Mouse (Mus musculus): ENCODE measurements at regions not wholly inside any gene's neighbourhood (a gene's known extent, or its start where the extent isn't known, plus 50 kb on each side); places are given as distances from the start of the nearest gene placed in this dataset.

DNA sequence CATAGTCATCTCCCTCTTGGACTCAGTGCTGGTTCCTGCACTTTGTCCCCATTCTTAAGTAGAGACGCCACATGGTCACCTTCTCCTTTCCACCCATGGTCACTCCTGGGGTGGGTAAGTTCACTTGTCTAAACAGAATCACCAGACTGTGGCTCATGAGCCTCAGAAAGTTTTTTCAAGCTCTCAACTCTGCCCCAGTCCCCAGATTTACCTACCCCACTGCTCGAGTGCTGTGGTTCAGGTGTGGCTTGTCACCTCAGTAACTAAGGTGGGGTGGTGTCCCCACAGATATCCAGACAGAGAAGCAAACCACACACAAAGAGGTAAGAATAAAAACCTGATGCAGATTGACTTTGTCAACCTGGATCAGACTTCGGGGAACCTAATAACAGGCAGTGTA, 87.6 kb downstream of the Rpl10-ps3 start:
- Histone ChIP-seq H3K4me2 (no peak overlapping the region), H3K36me3 (no peaks in the 10 kb centered on the region), H3K9ac (no peak overlapping the region), H3K27me3 (no peaks in the 10 kb centered on the region), H3K4me1 (no peaks in the 10 kb centered on the region), H3K9me3 (no peaks in the 10 kb centered on the region), H3K4me3 (no peak overlapping the region), H3K27ac (no peak overlapping the region)
- 69% methylated on average over 3 of the region's 3 CpGs for WGBS
- ATAC-seq (ENCODE audit: insufficient number of reproducible peaks, insufficient read depth, low FRiP score, low TSS enrichment, low read depth) = no peak

DNA sequence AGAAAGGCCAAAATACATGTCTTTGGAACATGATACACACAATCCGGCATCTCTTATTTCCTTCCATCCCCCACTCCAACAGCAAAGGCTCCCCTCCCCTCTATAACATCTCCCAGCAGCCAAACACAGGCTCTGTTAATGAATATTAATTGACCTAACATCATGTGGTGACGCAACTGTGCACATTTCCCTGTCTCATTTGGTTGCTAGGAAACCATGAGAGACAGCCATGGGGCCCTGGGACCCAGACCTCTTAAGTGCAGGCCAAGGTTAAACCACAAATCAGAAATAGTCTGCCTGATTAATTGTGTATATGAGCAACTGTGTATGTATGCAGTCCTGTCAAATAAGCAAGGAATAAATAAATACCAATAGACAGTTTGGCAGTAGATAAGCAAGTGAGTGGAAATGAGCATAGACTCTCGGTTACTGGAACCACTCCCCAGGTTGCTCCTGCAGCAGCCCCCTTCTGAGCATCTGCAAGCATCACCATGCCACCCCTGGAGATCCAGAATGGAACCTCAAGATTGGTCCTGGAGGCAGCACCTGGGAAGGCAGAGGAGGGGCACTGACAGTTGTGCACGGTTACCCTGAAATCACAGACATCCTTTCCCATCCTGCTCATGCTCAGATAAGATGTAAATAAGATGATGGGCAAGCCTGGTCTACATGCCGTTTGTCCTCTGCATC, 99.6 kb downstream of the Rpl10-ps3 start:
- H3K4me3 ChIP-seq = no peak overlapping the region
- no peak for ATAC-seq (ENCODE audit: insufficient number of reproducible peaks, insufficient read depth, low FRiP score, low TSS enrichment, low read depth)
- H3K27ac ChIP-seq = no peak overlapping the region
- peaks cover 5% of the 10 kb centered on the region; the same call in 1 of the 2 replicates for H3K4me1 ChIP-seq
- no peak overlapping the region for H3K4me2 ChIP-seq
- H3K27me3 ChIP-seq = peaks cover 4% of the 10 kb centered on the region; the same call in 1 of the 2 replicates
- no peaks in the 10 kb centered on the region for H3K36me3 ChIP-seq
- WGBS = 49% methylated on average over 5 of the region's 5 CpGs
- no peaks in the 10 kb centered on the region for H3K9me3 ChIP-seq
- no peak overlapping the region for H3K9ac ChIP-seq

DNA sequence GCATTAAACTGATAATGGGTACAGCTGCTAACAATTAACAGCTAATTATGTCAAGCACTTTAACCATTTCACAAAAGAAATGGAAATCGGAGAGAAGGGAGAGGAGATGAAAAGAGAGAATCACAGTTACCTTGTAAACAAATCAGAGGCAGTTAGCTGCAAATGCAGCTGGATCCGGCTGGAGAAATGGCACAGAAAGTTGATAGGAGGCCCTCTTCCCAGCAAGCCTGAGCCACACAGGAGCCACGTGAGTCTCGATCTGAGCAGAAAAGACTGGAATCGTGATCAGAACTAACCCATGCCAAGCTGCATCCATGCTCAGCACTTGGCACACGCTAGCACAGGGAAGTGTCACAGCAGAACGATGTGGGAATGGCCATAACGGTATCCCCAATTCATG, 103.8 kb downstream of the Rpl10-ps3 start:
- no peak overlapping the region for H3K4me3 ChIP-seq
- no peak overlapping the region for H3K9ac ChIP-seq
- no peaks in the 10 kb centered on the region for H3K27me3 ChIP-seq
- no peak overlapping the region for H3K4me2 ChIP-seq
- H3K27ac ChIP-seq = no peak overlapping the region
- no peaks in the 10 kb centered on the region for H3K9me3 ChIP-seq
- WGBS = 51% methylated on average over 8 of the region's 8 CpGs
- H3K4me1 ChIP-seq = peaks cover 7% of the 10 kb centered on the region; the same call in 1 of the 2 replicates
- H3K36me3 ChIP-seq = no peaks in the 10 kb centered on the region
- ATAC-seq (ENCODE audit: insufficient number of reproducible peaks, insufficient read depth, low FRiP score, low TSS enrichment, low read depth) = no peak

DNA sequence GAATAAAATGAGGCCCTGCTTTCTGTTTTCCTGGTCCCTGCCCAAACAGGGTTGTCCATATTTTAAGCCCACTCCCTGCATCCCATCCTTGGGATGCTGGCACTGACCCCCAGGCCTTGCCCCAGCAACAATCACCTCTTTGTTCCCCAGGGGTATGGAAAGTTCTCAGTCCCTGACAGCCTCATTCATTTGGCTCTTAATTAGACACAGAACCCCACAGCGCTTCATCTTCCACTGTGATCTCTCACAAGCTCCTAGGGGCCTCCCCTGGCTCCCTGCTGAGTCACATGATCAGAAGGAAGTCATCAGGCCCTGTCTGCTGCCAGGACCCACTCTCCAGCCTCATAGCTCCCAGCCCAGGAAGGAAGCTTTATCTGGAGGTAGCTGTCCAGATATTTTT, 108.9 kb downstream of the Rpl10-ps3 start:
- H3K9ac ChIP-seq = no peak overlapping the region
- H3K27me3 ChIP-seq = no peaks in the 10 kb centered on the region
- no peaks in the 10 kb centered on the region for H3K9me3 ChIP-seq
- no peak overlapping the region for H3K4me3 ChIP-seq
- H3K4me2 ChIP-seq = no peak overlapping the region
- 13% methylated on average over 1 of the region's 1 CpGs for WGBS
- no peaks in the 10 kb centered on the region for H3K36me3 ChIP-seq
- H3K4me1 ChIP-seq = peaks cover 8% of the 10 kb centered on the region; the same call in 1 of the 2 replicates
- H3K27ac ChIP-seq = no peak overlapping the region
- ATAC-seq (ENCODE audit: insufficient number of reproducible peaks, insufficient read depth, low FRiP score, low TSS enrichment, low read depth) = no peak

DNA sequence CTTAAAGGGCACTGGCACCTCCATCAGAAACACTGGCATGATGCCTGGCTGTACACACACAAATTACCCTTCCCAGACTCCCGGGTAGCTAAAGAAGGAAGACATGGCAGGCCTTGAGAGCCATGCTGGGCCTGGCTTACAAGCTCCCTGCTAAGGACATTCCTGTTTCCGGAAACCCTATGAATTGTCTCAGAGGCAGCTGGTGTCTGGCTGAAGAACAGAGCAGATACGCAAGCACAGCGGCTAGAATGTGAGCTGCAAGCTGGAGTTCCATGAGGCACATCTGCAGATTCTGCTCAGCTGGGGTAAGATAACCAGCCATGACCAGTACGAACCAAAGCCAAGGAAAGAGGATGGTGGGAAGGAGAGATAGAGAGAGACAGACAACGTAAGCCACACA, 110.1 kb downstream of the Rpl10-ps3 start:
- WGBS = 89% methylated on average over 6 of the region's 6 CpGs
- Histone ChIP-seq H3K9me3 (no peaks in the 10 kb centered on the region), H3K36me3 (no peaks in the 10 kb centered on the region), H3K4me3 (no peak overlapping the region), H3K9ac (no peak overlapping the region), H3K4me1 (peaks cover 8% of the 10 kb centered on the region; the same call in 1 of the 2 replicates), H3K27me3 (no peaks in the 10 kb centered on the region), H3K4me2 (no peak overlapping the region), H3K27ac (no peak overlapping the region)
- no peak for ATAC-seq (ENCODE audit: insufficient number of reproducible peaks, insufficient read depth, low FRiP score, low TSS enrichment, low read depth)

DNA sequence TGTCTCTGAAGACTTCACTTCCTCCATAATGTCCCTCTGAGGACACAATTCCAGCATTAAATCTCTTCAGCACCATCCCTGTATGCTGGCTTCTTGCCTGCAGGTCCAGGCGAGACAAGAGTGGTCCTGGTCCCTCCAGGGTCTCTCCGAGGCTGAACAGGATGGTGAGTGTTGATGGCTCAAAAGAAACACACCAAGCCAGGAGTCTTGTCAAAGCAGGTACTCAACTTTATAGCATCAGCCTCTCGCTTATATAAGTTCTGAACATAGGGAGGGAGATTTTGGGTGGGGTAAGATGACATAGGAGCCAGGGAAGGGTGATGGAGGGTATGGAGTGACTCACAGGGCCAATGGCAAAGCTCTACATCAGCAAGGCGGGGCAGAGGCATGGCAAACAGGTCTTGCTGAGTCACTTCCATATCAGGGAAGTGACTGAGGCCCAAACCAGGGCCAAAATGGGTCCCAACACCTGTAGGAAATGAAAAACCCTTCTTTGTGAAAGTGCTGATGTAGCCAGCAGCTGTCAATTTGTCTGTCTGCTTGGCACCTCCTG, 111.7 kb downstream of the Rpl10-ps3 start:
- Histone ChIP-seq H3K4me2 (no peak overlapping the region), H3K9ac (no peak overlapping the region), H3K4me1 (peaks cover 8% of the 10 kb centered on the region; the same call in 1 of the 2 replicates), H3K4me3 (no peak overlapping the region), H3K27ac (no peak overlapping the region), H3K36me3 (no peaks in the 10 kb centered on the region), H3K9me3 (no peaks in the 10 kb centered on the region), H3K27me3 (no peaks in the 10 kb centered on the region)
- ATAC-seq (ENCODE audit: insufficient number of reproducible peaks, insufficient read depth, low FRiP score, low TSS enrichment, low read depth) = no peak
- WGBS = 79% methylated on average over 4 of the region's 4 CpGs

GRCm38 (mm10) chr9:50210481-50210880, 134.3 kb downstream of the Rpl10-ps3 start:
- no peaks in the 10 kb centered on the region for H3K4me1 ChIP-seq
- H3K27ac ChIP-seq = no peak overlapping the region
- ATAC-seq (ENCODE audit: insufficient number of reproducible peaks, insufficient read depth, low FRiP score, low TSS enrichment, low read depth) = no peak
- no peaks in the 10 kb centered on the region for H3K9me3 ChIP-seq
- 42% methylated on average over 5 of the region's 5 CpGs for WGBS
- no peak overlapping the region for H3K9ac ChIP-seq
- H3K4me3 ChIP-seq = no peak overlapping the region
- H3K27me3 ChIP-seq = no peaks in the 10 kb centered on the region
- no peak overlapping the region for H3K4me2 ChIP-seq
- H3K36me3 ChIP-seq = no peaks in the 10 kb centered on the region

- H3K9me3 ChIP-seq = no peaks in the 10 kb centered on the region
- no peaks in the 10 kb centered on the region for H3K4me1 ChIP-seq
- no peak overlapping the region for H3K4me2 ChIP-seq
- H3K36me3 ChIP-seq = no peaks in the 10 kb centered on the region
- no peaks in the 10 kb centered on the region for H3K27me3 ChIP-seq
- 53% methylated on average over 7 of the region's 7 CpGs for WGBS
- H3K27ac ChIP-seq = no peak overlapping the region
- no peak overlapping the region for H3K9ac ChIP-seq
- no peak overlapping the region for H3K4me3 ChIP-seq
- no peak for ATAC-seq (ENCODE audit: insufficient number of reproducible peaks, insufficient read depth, low FRiP score, low TSS enrichment, low read depth)
These were observed 145.1 kb downstream of the Rpl10-ps3 start for GRCm38 (mm10) chr9:50199422-50200218.

GRCm38 (mm10) chr9:50192400-50193110, 152.2 kb downstream of the Rpl10-ps3 start:
- 47% methylated on average over 5 of the region's 5 CpGs for WGBS
- H3K9me3 ChIP-seq = no peaks in the 10 kb centered on the region
- no peak for ATAC-seq (ENCODE audit: insufficient number of reproducible peaks, insufficient read depth, low FRiP score, low TSS enrichment, low read depth)
- no peaks in the 10 kb centered on the region for H3K27me3 ChIP-seq
- no peak overlapping the region for H3K9ac ChIP-seq
- H3K36me3 ChIP-seq = no peaks in the 10 kb centered on the region
- no peak overlapping the region for H3K27ac ChIP-seq
- no peak overlapping the region for H3K4me2 ChIP-seq
- H3K4me3 ChIP-seq = no peak overlapping the region
- H3K4me1 ChIP-seq = no peaks in the 10 kb centered on the region

DNA sequence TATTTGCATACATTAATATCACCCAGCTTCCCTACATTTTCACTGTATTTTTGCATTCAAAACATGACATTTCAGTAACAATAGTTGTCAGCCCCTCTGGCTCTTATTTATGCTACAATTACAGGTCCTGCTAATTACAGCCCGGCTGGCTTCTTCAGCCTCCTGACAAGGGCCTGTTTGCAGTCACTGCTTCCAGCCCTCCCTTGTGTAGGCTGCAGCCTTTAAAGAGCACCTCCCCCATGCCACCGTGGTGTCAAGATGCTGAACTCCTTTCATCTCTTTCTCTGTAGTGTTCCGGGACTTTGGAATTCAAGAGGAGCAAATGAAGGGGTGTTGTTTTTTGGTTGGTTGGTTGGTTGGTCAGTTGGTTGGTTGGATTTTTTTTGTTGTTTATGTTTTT, 153.6 kb downstream of the Rpl10-ps3 start:
- H3K4me3 ChIP-seq = no peak overlapping the region
- no peaks in the 10 kb centered on the region for H3K36me3 ChIP-seq
- WGBS = 10% methylated on average over 3 of the region's 3 CpGs
- no peaks in the 10 kb centered on the region for H3K27me3 ChIP-seq
- no peak overlapping the region for H3K9ac ChIP-seq
- no peak for ATAC-seq (ENCODE audit: insufficient number of reproducible peaks, insufficient read depth, low FRiP score, low TSS enrichment, low read depth)
- no peak overlapping the region for H3K27ac ChIP-seq
- no peaks in the 10 kb centered on the region for H3K4me1 ChIP-seq
- no peaks in the 10 kb centered on the region for H3K9me3 ChIP-seq
- H3K4me2 ChIP-seq = no peak overlapping the region

DNA sequence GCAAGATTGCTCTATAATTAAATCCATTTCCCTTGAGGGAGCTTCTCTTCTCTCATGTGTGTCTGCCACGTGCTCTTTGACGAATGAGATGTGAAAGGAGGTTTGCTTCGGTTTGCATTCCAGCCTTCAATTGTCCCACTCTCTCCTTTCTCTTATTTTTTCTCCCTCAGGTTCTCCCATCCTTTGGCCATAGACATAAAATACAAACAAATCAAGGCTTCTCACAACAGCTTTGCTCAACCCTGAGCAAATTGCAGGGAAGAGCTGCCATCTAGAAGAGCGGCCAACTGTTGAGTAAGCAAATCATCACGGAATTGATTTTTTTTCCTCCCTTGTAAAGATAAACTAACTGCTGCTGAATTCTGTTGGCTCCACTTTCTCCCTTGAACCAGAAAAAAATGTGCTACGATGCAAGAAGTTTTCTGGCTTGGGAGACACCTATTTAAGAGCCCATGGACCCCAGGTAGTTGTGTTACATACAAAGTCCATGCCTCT, 156.1 kb downstream of the Rpl10-ps3 start:
- Histone ChIP-seq H3K4me3 (no peak overlapping the region), H3K27ac (no peak overlapping the region), H3K27me3 (no peaks in the 10 kb centered on the region), H3K4me2 (no peak overlapping the region), H3K36me3 (no peaks in the 10 kb centered on the region), H3K9ac (no peak overlapping the region), H3K9me3 (no peaks in the 10 kb centered on the region), H3K4me1 (no peaks in the 10 kb centered on the region)
- ATAC-seq (ENCODE audit: insufficient number of reproducible peaks, insufficient read depth, low FRiP score, low TSS enrichment, low read depth) = no peak
- 53% methylated on average over 6 of the region's 6 CpGs for WGBS
